Mouse (Mus musculus): ENCODE measurements around the gene Fcrlb.

DNA sequence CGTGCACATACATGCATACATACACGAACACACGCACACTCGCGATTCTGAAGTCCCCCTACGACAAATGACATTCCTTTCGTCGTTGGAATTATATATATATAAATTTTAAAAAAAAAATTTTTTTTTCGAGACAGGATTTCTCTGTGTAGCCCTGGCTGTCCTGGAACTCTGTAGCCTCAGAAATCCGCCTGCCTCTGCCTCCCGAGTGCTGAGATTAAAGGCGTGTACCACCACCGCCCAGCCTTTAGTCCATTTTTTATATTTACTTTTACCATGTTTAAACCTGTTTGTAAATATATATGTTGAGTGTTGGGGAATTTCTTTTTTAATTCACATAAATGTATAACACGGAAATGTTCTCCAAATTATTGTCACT is 43.8 kb downstream of the Fcrlb start:
- TF ChIP-seq CTCF (IDR thresholded peaks at IDR 0.05; ENCODE audit: borderline replicate concordance, insufficient read depth, low read depth, low read length) (no peak), POLR2A (IDR thresholded peaks at IDR 0.05; ENCODE audit: borderline replicate concordance, insufficient read depth, low read length) (no peak)

Data from cerebellum, adult 2 months (tissue).